In the genomic region with DNA sequence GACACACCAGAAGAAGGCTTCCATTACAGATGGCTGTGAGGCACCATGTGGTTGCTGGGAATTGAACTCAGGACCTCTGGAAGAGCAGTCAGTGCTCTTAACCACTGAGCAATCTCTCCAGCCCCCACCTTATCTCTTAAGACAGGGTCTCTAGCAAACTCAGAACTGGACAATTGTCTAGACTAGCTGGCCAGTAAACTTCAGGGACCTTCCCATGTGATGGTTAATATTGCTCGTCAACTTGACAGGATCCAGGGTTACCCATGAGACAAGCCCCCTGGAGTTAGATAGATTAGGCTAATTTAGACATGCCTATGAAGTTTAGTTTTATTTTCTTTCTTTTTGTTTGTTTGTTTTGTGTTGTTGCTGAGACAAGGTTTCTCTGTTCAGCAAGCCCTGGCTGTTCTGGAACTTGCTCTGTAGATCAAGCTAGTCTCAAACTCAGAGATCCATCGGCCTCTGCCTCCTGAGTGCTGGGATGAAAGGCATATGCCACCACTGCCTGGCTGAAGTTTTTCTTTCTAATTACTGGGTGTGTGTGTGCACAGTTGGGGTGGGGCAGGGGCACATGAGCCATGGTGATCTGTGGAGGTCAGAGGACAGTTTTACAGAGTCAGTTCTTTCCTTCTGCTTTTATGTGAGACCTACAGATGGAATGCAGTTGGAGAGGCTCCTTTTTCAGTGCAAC, we compare ENCODE assay signal across 20 mouse cellular contexts. TPM values are rescaled to one million over a fixed set of nuclear protein-coding genes. Genes with fewer than 3 reads are reported as not detected.
"Had no signal": no experiment of that assay in that cellular context is flagged by ENCODE, and none has a peak within 500 bp of the region (broad histone marks: within the 10 kb centered on the region; RNA-seq: fewer than 3 reads in every experiment).

No protein-coding gene starts in this region.

- H3K4me1 ChIP-seq: midbrain, embryonic 12.5 days; midbrain, embryonic 15.5 days; neural tube, embryonic 13.5 days had no signal

- H3K36me3 ChIP-seq: midbrain, embryonic 12.5 days; midbrain, embryonic 15.5 days; neural tube, embryonic 13.5 days had no signal

- ATAC-seq: inflammation-experienced regulatory T-cells, adult 6 months; liver, postnatal 0 days; lung, postnatal 0 days; midbrain, embryonic 15.5 days had no signal

- H3K4me2 ChIP-seq: lung, embryonic 14.5 days; midbrain, embryonic 12.5 days; midbrain, embryonic 15.5 days; neural tube, embryonic 13.5 days had no signal

- H3K9me3 ChIP-seq: midbrain, embryonic 12.5 days; midbrain, embryonic 15.5 days; neural tube, embryonic 13.5 days had no signal

- H3K9ac ChIP-seq: liver, embryonic 14.5 days; liver, postnatal 0 days; lung, embryonic 14.5 days; midbrain, embryonic 12.5 days; midbrain, embryonic 15.5 days; neural tube, embryonic 13.5 days had no signal

- DNase-seq: kidney, adult 2 months; kidney, postnatal 25 days; layer of hippocampus, postnatal 36 days; liver, postnatal 0 days; lung, embryonic 14.5 days; retina, postnatal 1 day; right cerebral cortex, postnatal 25 days; thymus, adult 18-20 months; thymus, postnatal 36 days had no signal

- H3K4me3 ChIP-seq: left cerebral cortex, adult 2 months; midbrain, embryonic 12.5 days; midbrain, embryonic 15.5 days; myocyte; neural tube, embryonic 13.5 days had no signal

- H3K27ac ChIP-seq: kidney, postnatal 0 days; left cerebral cortex, adult 2 months; liver, embryonic 14.5 days; macrophage; midbrain, embryonic 12.5 days; midbrain, embryonic 15.5 days; neural tube, embryonic 13.5 days had no signal

- H3K27me3 ChIP-seq: midbrain, embryonic 12.5 days; midbrain, embryonic 15.5 days; neural tube, embryonic 13.5 days had no signal

RNA-seq across cellular contexts. Expression of a gene that starts 46.3 kb away (rescaled TPM):
- total RNA-seq: monocyte, adult 5-6 weeks had no signal
